Mouse (Mus musculus) heart, adult 2 months (tissue): ENCODE results near the gene Cplx1. TPM values are rescaled to one million over a fixed set of nuclear protein-coding genes. Genes with fewer than 3 reads are reported as not detected.
"Not testable (repeated sequence)": the region's sequence is repeated elsewhere in the genome, so short reads cannot be mapped to it uniquely, and the experiment has no call there.

ENCODE experiments used
- DNase-seq, 2 experiments: peaks; one replicate each; pipeline ENCODE4 v3.0.0; 2021
- H3K27ac ChIP-seq: fragments of 200-600 bp; 2 replicates; pipeline ENCODE4 v1.8.1; 2022
- H3K27me3 ChIP-seq: fragments of 200-500 bp; 2 replicates; pipeline ENCODE4 v1.6.1; 2012; ENCODE audit warnings: mild to moderate bottlenecking, low read length, inconsistent platforms, mixed read lengths; ENCODE audit not compliant: control insufficient read depth, insufficient read depth
- H3K36me3 ChIP-seq: fragments of 200-500 bp; 2 replicates; pipeline ENCODE4 v1.6.1; 2012; ENCODE audit warnings: low read length, inconsistent platforms; ENCODE audit not compliant: control insufficient read depth, insufficient read depth
- H3K4me1 ChIP-seq: fragments of 200-500 bp; 2 replicates; pipeline ENCODE4 v1.6.1; 2011; ENCODE audit warnings: low read length; ENCODE audit not compliant: control insufficient read depth, insufficient read depth
- H3K4me3 ChIP-seq: fragments of 200-600 bp; 2 replicates; pipeline ENCODE4 v1.8.1; 2022
- H3K79me2 ChIP-seq: fragments of 200-500 bp; replicated peaks from 2 replicates; pipeline ENCODE4 v1.6.1; 2012; ENCODE audit warnings: mild to moderate bottlenecking, inconsistent platforms, low read length, moderate library complexity, mixed read lengths; ENCODE audit not compliant: control insufficient read depth, insufficient read depth
- H3K9ac ChIP-seq: fragments of 200-500 bp; 2 replicates; pipeline ENCODE4 v1.6.1; 2012; ENCODE audit warnings: low read depth, mild to moderate bottlenecking, control low read depth, inconsistent platforms, low read length, mixed read lengths
- CTCF ChIP-seq: fragments of 200-600 bp; IDR thresholded peaks from 2 replicates; pipeline ENCODE4 v1.8.1; 2022; ENCODE audit warnings: antibody characterized with exemption, mild to moderate bottlenecking, moderate library complexity
- EP300 ChIP-seq: fragments of 200-500 bp; IDR thresholded peaks from 2 replicates; pipeline ENCODE4 v1.6.1; 2011; ENCODE audit warnings: low read depth, low read length, control low read depth; ENCODE audit not compliant: insufficient read depth
- POLR2A ChIP-seq: fragments of 200-500 bp; IDR thresholded peaks from 2 replicates; pipeline ENCODE4 v1.6.1; 2011; ENCODE audit warnings: mild to moderate bottlenecking, low read depth, low read length, control low read depth; ENCODE audit not compliant: insufficient read depth
- WGBS: fragments of 180-500 bp; shearing (Covaris S2); methylation state at CpG from one replicate; pipeline ENCODE4 v1.1.7; 2018; 5-methylcytosine and 5-hydroxymethylcytosine counted together
- intact Hi-C: fragments of 180-260 bp; cut with DNase I; formaldehyde crosslinking; loops from one replicate; pipeline ENCODE4 v1.15.1; 2025
- polyA plus RNA-seq: library from polyadenylated mRNA; depleted of rRNA; stranded (reverse); fragments of >200 nt; gene quantifications from 2 replicates; pipeline ENCODE4 v1.2.3, GENCODE M21; 2012; rRNA removed
- total RNA-seq, 2 experiments: library from RNA; stranded (reverse); gene quantifications; 2 replicates each; pipeline ENCODE4 v1.2.3; 2021

Gene Cplx1
- total and polyA plus RNA-seq, 3 experiments: 0.36 to 0.45 TPM; not detected in 1

DNA sequence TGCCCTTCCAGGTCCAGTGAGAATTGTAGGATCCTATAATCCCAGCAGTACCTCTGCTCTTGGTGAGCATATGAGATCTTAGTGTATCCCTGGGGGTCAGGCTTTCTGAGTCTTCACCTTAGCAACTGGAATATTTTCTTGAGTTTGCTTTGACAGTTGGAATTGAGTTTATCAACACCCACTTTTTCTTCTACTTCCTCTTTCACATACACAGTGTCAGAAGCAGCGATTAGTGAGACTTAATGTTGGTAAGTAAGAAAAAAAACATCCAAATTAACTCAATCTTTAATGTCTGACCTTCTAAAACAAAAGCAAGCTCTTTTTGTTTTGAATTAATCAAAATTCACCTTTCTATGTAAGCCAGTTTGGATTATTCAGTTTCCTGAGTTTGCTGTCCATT lies 48.3 kb downstream of the Cplx1 start:
- no peaks in the 10 kb centered on the region for H3K36me3 ChIP-seq

DNA sequence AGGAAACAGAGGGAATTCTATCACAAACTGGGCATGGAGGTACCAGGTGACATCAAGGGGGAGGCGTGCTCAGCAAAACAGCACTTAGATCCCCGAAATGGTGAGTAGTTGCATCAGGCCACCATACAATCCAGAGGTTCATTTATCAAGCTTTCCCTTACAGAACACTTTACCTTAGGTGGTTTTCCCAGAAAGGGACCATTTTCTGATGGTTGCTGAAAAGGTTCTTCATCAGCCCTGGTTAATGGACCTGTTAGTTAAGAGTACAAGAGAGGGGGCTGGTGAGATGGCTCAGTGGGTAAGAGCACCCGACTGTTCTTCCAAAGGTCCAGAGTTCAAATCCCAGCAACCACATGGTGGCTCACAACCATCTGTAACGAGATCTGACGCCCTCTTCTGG lies 63.7 kb downstream of the Cplx1 start:
- intact Hi-C loops, H3K4me1 ChIP-seq, H3K9ac ChIP-seq, DNase-seq, H3K79me2 ChIP-seq, H3K36me3 ChIP-seq, H3K27me3 ChIP-seq, H3K27ac ChIP-seq, H3K4me3 ChIP-seq: not testable (repeated sequence)
- 98% methylated on average over 5 of the region's 5 CpGs for WGBS

More for the DNA sequence above, 48.3 kb downstream of the Cplx1 start:
- DNase-seq: no peak
- Histone ChIP-seq H3K79me2 (no peaks in the 10 kb centered on the region), H3K27me3 (no peaks in the 10 kb centered on the region), H3K27ac (no peak overlapping the region), H3K4me3 (no peak overlapping the region), H3K9ac (no peak overlapping the region), H3K4me1 (no peaks in the 10 kb centered on the region)
- WGBS: 75% methylated on average over 1 of the region's 1 CpGs
- intact Hi-C loops: no loop called here
- TF ChIP-seq CTCF (no peak), POLR2A (no peak), EP300 (no peak)

DNA sequence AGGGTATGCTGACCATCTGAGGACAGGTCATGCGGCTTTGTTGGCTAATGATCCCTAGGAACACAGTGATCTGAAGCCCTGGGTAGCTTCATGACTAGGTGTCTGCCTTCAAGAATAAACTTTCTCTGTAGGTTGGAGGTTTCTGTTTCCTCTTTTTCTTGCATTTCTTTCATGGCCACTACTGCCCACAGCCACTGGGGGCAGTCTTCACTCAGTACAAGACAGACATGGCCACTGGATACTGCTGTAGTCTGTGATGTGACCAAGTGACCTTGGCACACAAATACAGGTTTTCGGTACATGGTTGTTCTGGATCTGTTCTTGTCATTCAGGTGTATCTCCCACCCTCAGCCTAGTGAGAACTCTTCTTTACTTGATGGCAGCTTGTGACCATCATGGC lies 64.6 kb downstream of the Cplx1 start:
- Histone ChIP-seq H3K27me3 (no peaks in the 10 kb centered on the region), H3K9ac (no peak overlapping the region), H3K79me2 (peaks cover 2% of the 10 kb centered on the region; the same call in 1 of the 2 replicates), H3K27ac (no peak overlapping the region), H3K4me3 (no peak overlapping the region), H3K36me3 (peaks cover 2% of the 10 kb centered on the region), H3K4me1 (no peaks in the 10 kb centered on the region)
- intact Hi-C loops: no loop called here
- WGBS: 99% methylated on average over 2 of the region's 2 CpGs
- no peak for DNase-seq
- TF ChIP-seq EP300: no peak
- TF ChIP-seq POLR2A: no peak
- TF ChIP-seq CTCF: peak; percentile 74

DNA sequence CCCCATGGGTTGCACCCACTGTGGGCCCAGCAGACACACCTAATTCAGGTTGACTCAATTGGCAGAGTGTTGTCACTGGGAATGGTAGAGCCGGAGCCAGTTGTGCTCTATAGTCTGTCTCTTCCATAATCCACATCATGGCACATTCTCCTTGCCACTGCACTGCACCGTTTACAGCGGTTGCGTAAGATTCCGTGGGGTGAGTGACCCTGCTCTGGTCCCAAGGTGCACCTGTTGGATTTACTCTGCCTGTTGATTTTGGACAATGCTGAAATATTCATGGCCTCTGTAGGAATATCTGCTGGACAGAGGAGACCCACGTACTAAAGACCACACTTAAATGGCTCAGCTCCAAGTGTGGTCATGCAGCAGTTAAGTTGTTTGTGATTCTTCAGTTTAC lies 66.8 kb downstream of the Cplx1 start:
- Histone ChIP-seq H3K9ac (no peak overlapping the region), H3K27ac (no peak overlapping the region), H3K4me1 (no peaks in the 10 kb centered on the region), H3K36me3 (peaks cover 5% of the 10 kb centered on the region), H3K4me3 (no peak overlapping the region), H3K79me2 (peaks cover 2% of the 10 kb centered on the region; the same call in 1 of the 2 replicates), H3K27me3 (no peaks in the 10 kb centered on the region)
- WGBS: 88% methylated on average over 6 of the region's 6 CpGs
- intact Hi-C loops: no loop called here
- TF ChIP-seq EP300: no peak
- TF ChIP-seq POLR2A: no peak
- TF ChIP-seq CTCF: no peak
- DNase-seq: no peak

DNA sequence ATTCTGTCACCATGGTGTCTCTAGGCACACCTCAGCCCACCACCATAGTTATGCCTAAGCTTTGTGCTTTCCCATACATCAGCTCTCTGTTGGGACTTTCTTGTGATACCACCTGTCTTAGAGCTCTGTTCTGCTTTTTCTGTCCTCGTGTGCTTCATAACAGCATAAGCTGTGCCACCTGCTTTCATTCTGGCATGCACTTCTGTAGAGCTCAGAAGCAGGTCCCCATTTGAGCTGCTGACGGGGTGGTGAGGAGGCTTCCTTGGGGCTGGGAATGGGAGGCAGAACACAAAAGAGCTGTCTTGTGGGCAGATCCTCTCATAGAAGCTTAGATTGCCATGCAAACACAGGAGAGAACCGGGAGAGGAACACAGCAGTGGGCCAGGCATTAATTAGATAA lies 73.8 kb downstream of the Cplx1 start:
- Histone ChIP-seq H3K9ac (no peak overlapping the region), H3K4me1 (no peaks in the 10 kb centered on the region), H3K79me2 (peaks cover 4% of the 10 kb centered on the region; the same call in 1 of the 2 replicates), H3K27me3 (no peaks in the 10 kb centered on the region), H3K36me3 (peaks cover 3% of the 10 kb centered on the region; the same call in 1 of the 2 replicates), H3K27ac (no peak overlapping the region), H3K4me3 (no peak overlapping the region)
- no peak for TF ChIP-seq POLR2A
- TF ChIP-seq CTCF: no peak
- no peak for TF ChIP-seq EP300
- DNase-seq: no peak
- WGBS: 88% methylated on average over 3 of the region's 3 CpGs
- intact Hi-C loops: no loop called here

DNA sequence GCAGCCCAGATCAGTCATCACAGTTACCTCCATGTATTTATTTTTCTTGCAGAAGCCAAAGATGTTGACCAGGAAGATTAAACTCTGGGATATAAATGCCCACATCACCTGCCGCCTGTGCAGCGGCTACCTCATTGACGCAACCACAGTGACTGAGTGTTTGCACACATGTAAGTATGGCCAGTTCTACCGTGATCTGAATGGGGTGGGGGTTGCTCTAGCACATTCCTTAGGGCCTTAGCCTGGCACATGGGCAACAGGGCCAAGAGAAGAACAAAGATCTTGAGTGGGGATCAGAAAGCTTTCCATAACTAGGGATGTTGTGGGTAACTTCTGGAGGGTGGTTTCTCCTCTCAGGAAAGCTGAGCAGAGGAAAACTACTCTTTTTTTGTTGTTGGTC lies 76.1 kb downstream of the Cplx1 start:
- intact Hi-C loops: no loop called here
- Histone ChIP-seq H3K27ac (no peak overlapping the region), H3K4me3 (no peak overlapping the region), H3K9ac (no peak overlapping the region), H3K4me1 (peaks cover 2% of the 10 kb centered on the region), H3K27me3 (no peaks in the 10 kb centered on the region), H3K79me2 (peaks cover 6% of the 10 kb centered on the region; the same call in 1 of the 2 replicates), H3K36me3 (peaks cover 7% of the 10 kb centered on the region)
- no peak for DNase-seq
- TF ChIP-seq CTCF (no peak), POLR2A (no peak), EP300 (no peak)
- WGBS: 80% methylated on average over 4 of the region's 4 CpGs

DNA sequence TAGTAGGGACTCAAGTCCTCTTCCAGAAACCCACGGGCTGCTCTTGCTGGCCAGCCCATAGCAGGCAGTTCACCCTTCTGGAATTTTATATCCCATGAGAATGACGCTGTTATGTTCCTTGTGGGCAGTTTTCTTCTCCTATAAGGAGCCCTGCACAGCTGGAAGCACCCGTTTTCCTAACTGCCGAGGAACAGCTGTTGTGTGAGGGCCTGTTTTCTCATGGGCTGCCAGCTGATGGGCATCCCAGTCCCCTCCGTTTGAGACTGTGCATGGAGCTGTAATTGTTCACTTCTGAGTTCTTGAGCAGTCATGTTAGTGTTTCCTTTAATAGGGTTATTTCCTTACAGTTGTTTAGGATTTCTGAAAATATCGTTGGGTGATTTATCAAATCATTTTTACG lies 80.2 kb downstream of the Cplx1 start:
- intact Hi-C loops: loop anchor here (10.0 kb wide), 2 partner anchors 205 to 565 kb away; partner anchors contain the start of genes Dr1 and Rpl5
- DNase-seq: no peak
- Histone ChIP-seq H3K4me1 (peaks cover 11% of the 10 kb centered on the region), H3K79me2 (peaks cover 5% of the 10 kb centered on the region), H3K9ac (no peak overlapping the region), H3K4me3 (no peak overlapping the region), H3K36me3 (peaks cover 27% of the 10 kb centered on the region), H3K27me3 (no peaks in the 10 kb centered on the region), H3K27ac (no peak overlapping the region)
- 68% methylated on average over 7 of the region's 7 CpGs for WGBS
- no peak for TF ChIP-seq CTCF
- no peak for TF ChIP-seq POLR2A
- TF ChIP-seq EP300: no peak

Other genes starting within 250 kb of the Cplx1 start
- gene Pigg, start 237.4 kb downstream of the Cplx1 start, total RNA-seq: 10 to 100 TPM; 10.0 to 10.4 TPM
- 5.9 and 11.3 TPM in 2 replicates for gene Pigg, start 237.4 kb downstream of the Cplx1 start, polyA plus RNA-seq
- gene Gm42517, start 182.1 kb downstream of the Cplx1 start, total RNA-seq: 1 to 10 TPM; 1.3 to 2.0 TPM
- gene Gm42517, start 182.1 kb downstream of the Cplx1 start, polyA plus RNA-seq: 0.67 and 1.0 TPM in 2 replicates
- gene Pde6b, start 161.6 kb downstream of the Cplx1 start, total RNA-seq: not detected
- not detected in 2 replicates for gene Pde6b, start 161.6 kb downstream of the Cplx1 start, polyA plus RNA-seq
- 1,000 to 10,000 TPM in 1 of 2 experiments, 100 to 1,000 TPM in 1; 914 to 1,090 TPM for gene Atp5k, start 115.6 kb downstream of the Cplx1 start, total RNA-seq
- 320 TPM in 2 replicates for gene Atp5k, start 115.6 kb downstream of the Cplx1 start, polyA plus RNA-seq
- gene Mfsd7a, start 101.1 kb downstream of the Cplx1 start, total RNA-seq: 1 to 10 TPM; 1.1 to 1.7 TPM
- 4.5 and 5.3 TPM in 2 replicates for gene Mfsd7a, start 101.1 kb downstream of the Cplx1 start, polyA plus RNA-seq
- 10 to 100 TPM; 31.2 to 32.7 TPM for gene Pcgf3, start 88.8 kb downstream of the Cplx1 start, total RNA-seq
- gene Pcgf3, start 88.8 kb downstream of the Cplx1 start, polyA plus RNA-seq: 7.5 and 14.8 TPM in 2 replicates
- gene Gak, start 79.7 kb upstream of the Cplx1 start, total RNA-seq: 10 to 100 TPM; 19.6 to 20.4 TPM
- gene Gak, start 79.7 kb upstream of the Cplx1 start, polyA plus RNA-seq: 23.3 and 28.3 TPM in 2 replicates
- 1 to 10 TPM; 8.3 to 9.6 TPM for gene Tmem175, start 79.7 kb upstream of the Cplx1 start, total RNA-seq
- gene Tmem175, start 79.7 kb upstream of the Cplx1 start, polyA plus RNA-seq: 26.1 and 36.0 TPM in 2 replicates
- 10 to 100 TPM; 21.7 to 23.2 TPM for gene Idua, start 110.3 kb upstream of the Cplx1 start, total RNA-seq
- 30.4 and 33.3 TPM in 2 replicates for gene Idua, start 110.3 kb upstream of the Cplx1 start, polyA plus RNA-seq
- gene Dgkq, start 119.6 kb upstream of the Cplx1 start, total RNA-seq: 1 to 10 TPM; 5.0 to 6.6 TPM
- gene Dgkq, start 119.6 kb upstream of the Cplx1 start, polyA plus RNA-seq: 9.2 and 15.6 TPM in 2 replicates
- gene Slc26a1, start 125.5 kb upstream of the Cplx1 start, total RNA-seq: not detected
- 0.06 and 0.12 TPM in 2 replicates for gene Slc26a1, start 125.5 kb upstream of the Cplx1 start, polyA plus RNA-seq
- gene Fgfrl1, start 142.4 kb upstream of the Cplx1 start, total RNA-seq: 10 to 100 TPM; 17.6 to 21.6 TPM
- gene Fgfrl1, start 142.4 kb upstream of the Cplx1 start, polyA plus RNA-seq: 33.5 and 36.5 TPM in 2 replicates
- not detected for gene Rnf212, start 225.0 kb upstream of the Cplx1 start, total RNA-seq
- not detected in 2 replicates for gene Rnf212, start 225.0 kb upstream of the Cplx1 start, polyA plus RNA-seq
- not detected for gene Tmed11, start 245.3 kb upstream of the Cplx1 start, total RNA-seq
- gene Tmed11, start 245.3 kb upstream of the Cplx1 start, polyA plus RNA-seq: not detected in 2 replicates